Mouse (Mus musculus) ES-Bruce4 (cell line): Measurements from ENCODE around the gene Skp1a. TPM values are rescaled to one million over a fixed set of nuclear protein-coding genes. Genes with fewer than 3 reads are reported as not detected.
A peak's percentile ranks its signal among the peaks of the same experiment; 100 is the strongest.

ENCODE experiments used
- H3K27ac ChIP-seq: 2 replicates; pipeline ENCODE4 v1.5.1; 2012; ENCODE audit warnings: low read length, inconsistent platforms; ENCODE audit not compliant: insufficient read depth
- H3K27me3 ChIP-seq: 2 replicates; pipeline ENCODE4 v1.6.1; 2012; ENCODE audit warnings: mild to moderate bottlenecking, low read length, inconsistent platforms; ENCODE audit not compliant: control insufficient read depth, poor library complexity, insufficient read depth, severe bottlenecking
- H3K36me3 ChIP-seq: 2 replicates; pipeline ENCODE4 v1.6.1; 2012; ENCODE audit warnings: inconsistent platforms, mild to moderate bottlenecking, low read length, moderate library complexity; ENCODE audit not compliant: control insufficient read depth, poor library complexity, insufficient read depth, severe bottlenecking
- H3K4me1 ChIP-seq: one replicate; pipeline ENCODE4 v1.8.1; 2011; ENCODE audit warnings: low read length; ENCODE audit not compliant: control insufficient read depth, insufficient read depth
- H3K4me3 ChIP-seq: 2 replicates; pipeline ENCODE4 v1.5.1; 2011; ENCODE audit warnings: low read depth, mild to moderate bottlenecking, low read length
- H3K9ac ChIP-seq: 2 replicates; pipeline ENCODE4 v1.6.1; 2012; ENCODE audit warnings: low read depth, mild to moderate bottlenecking, inconsistent platforms; ENCODE audit not compliant: poor library complexity, severe bottlenecking
- H3K9me3 ChIP-seq: replicated peaks from 2 replicates; pipeline ENCODE4 v1.6.1; 2012; ENCODE audit warnings: mild to moderate bottlenecking, low read length, inconsistent platforms; ENCODE audit not compliant: control insufficient read depth, poor library complexity, insufficient read depth, severe bottlenecking
- CTCF ChIP-seq: IDR thresholded peaks from one replicate; pipeline ENCODE4 v1.8.1; 2011; ENCODE audit warnings: low read depth, low read length
- EP300 ChIP-seq: IDR thresholded peaks from 2 replicates; pipeline ENCODE4 v1.6.1; 2011; ENCODE audit warnings: low read depth, low read length; ENCODE audit not compliant: insufficient read depth
- POLR2A ChIP-seq: IDR thresholded peaks from one replicate; pipeline ENCODE4 v1.8.1; 2011; ENCODE audit warnings: low read length; ENCODE audit not compliant: insufficient read depth
- polyA plus RNA-seq: library from polyadenylated mRNA; stranded (reverse); fragments of >200 nt; gene quantifications from 2 replicates; pipeline ENCODE4 v1.2.4, GENCODE M21; 2011; ENCODE audit warnings: low read depth; ENCODE audit not compliant: missing spikeins, insufficient read depth, insufficient read length

Skp1a gene
- polyA plus RNA-seq, 1 experiment, result 680 TPM

DNA sequence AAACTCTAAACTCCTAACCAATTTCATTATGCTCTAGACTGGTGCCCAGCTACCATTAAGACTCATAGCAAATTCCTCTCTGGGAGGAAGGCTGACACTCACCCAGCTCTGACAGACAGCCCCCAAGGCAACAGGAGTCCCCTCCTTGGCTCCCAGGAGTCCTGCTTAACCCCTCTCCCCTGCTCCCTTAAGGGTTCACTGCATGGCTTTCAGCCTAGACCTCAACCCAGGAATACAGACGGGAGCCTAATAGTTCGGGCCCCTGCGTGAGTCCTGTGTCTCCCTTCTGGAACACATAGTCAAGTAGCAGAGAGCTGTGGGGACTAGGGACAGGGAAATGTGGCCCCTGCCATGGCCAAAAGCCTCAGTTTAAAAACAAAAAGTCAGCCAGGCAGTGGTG is 46.4 kb downstream of the Skp1a start:
- H3K27ac ChIP-seq, result no peak overlapping the region
- TF ChIP-seq EP300 (no peak), POLR2A (no peak), CTCF (no peak)
- no peaks in the 10 kb centered on the region for H3K9me3 ChIP-seq
- H3K4me1 ChIP-seq, result no peaks in the 10 kb centered on the region
- H3K9ac ChIP-seq, result no peak overlapping the region
- H3K4me3 ChIP-seq, result no peak overlapping the region
- H3K27me3 ChIP-seq, result no peaks in the 10 kb centered on the region
- 0 out of 2 replicates have a peak, but pooled peaks cover 5% of the 10 kb centered on the region for H3K36me3 ChIP-seq

- H3K36me3 ChIP-seq, result 0 out of 2 replicates have a peak, but pooled peaks cover 5% of the 10 kb centered on the region
Observed at GRCm38 (mm10) chr11:52278991-52279390, 47.2 kb downstream of the Skp1a start.

DNA sequence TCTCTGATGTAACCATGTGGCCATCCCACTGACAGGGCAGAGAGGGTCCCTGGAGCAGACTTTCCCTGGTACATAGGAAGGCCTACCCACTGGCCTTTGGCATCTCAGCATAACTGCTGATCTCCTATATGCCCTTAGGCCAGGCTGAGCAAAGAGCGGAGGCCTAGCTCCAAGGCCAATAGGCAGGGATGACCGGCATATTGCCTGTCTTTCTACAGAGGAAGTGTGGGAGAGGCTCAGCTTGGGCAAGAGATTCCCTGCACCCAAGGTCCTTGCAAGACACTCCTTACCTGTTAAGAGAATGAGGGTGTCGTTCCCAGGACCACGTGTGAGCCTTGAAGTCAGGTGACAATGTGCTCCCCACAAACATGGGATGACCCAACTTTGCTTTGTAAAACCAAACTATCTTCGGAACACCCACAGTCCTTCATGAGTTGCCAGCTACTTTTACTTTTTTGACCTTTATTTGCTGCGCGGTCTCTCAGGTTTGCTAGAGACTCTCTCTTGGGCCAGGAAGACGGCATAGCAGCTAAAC is 47.9 kb downstream of the Skp1a start:
- Histone ChIP-seq H3K27me3 (no peaks in the 10 kb centered on the region), H3K27ac (no peak overlapping the region), H3K9ac (no peak overlapping the region), H3K9me3 (no peaks in the 10 kb centered on the region), H3K36me3 (0 out of 2 replicates have a peak, but pooled peaks cover 5% of the 10 kb centered on the region), H3K4me3 (no peak overlapping the region), H3K4me1 (no peaks in the 10 kb centered on the region)
- TF ChIP-seq EP300 (no peak), POLR2A (no peak), CTCF (no peak)

More at GRCm38 (mm10) chr11:52278991-52279390, 47.2 kb downstream of the Skp1a start:
- Histone ChIP-seq H3K4me3 (no peak overlapping the region), H3K4me1 (no peaks in the 10 kb centered on the region), H3K27me3 (no peaks in the 10 kb centered on the region), H3K9me3 (no peaks in the 10 kb centered on the region), H3K9ac (no peak overlapping the region), H3K27ac (no peak overlapping the region)
- TF ChIP-seq POLR2A, result no peak
- TF ChIP-seq CTCF, result no peak
- TF ChIP-seq EP300, result no peak

DNA sequence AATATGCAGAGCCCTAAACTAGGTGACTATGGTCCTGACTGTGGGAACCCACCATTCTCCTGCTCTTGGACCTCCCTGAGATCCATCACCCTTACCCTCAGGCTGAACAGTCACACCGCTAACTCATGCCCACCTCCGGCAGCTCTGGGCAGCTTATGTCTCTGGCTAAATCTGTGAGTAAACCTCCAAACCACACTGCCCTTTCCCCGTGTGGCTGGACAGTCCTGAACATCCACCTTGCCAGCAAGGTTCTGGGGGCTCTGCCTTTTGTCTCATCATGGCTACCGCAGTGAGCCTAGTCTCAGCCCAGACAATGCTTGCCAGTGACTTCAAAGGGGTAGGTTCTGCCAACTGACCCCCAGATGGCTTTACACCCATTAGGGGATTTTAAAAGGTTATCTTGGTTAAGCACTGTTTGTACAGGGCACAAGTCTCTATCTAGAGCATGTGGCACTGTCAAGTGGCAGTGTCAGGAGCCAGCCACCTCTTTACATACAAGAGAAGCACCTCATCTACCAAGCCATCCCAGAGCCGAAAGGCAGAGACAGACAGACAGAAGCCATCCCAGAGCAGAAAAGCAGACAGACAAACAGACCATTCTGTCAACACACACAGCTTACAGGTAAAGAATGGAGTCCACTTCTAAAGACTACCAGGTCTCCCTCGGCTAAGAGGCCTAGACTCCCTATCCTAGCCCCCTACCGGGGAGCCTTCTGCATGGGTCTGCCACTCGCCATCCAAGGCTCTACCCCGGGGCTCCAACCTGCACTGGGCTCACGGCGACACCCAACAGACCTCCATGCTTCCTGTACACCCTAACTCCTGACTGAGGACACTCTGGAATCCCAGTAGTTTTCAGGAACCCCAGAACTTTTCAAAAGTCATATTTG is 49.0 kb downstream of the Skp1a start:
- Histone ChIP-seq H3K4me3 (no peak overlapping the region), H3K27ac (no peak overlapping the region), H3K36me3 (0 out of 2 replicates have a peak, but pooled peaks cover 5% of the 10 kb centered on the region), H3K4me1 (no peaks in the 10 kb centered on the region), H3K9me3 (no peaks in the 10 kb centered on the region), H3K27me3 (no peaks in the 10 kb centered on the region), H3K9ac (no peak overlapping the region)
- TF ChIP-seq EP300, result no peak
- TF ChIP-seq POLR2A, result no peak
- TF ChIP-seq CTCF, result no peak

DNA sequence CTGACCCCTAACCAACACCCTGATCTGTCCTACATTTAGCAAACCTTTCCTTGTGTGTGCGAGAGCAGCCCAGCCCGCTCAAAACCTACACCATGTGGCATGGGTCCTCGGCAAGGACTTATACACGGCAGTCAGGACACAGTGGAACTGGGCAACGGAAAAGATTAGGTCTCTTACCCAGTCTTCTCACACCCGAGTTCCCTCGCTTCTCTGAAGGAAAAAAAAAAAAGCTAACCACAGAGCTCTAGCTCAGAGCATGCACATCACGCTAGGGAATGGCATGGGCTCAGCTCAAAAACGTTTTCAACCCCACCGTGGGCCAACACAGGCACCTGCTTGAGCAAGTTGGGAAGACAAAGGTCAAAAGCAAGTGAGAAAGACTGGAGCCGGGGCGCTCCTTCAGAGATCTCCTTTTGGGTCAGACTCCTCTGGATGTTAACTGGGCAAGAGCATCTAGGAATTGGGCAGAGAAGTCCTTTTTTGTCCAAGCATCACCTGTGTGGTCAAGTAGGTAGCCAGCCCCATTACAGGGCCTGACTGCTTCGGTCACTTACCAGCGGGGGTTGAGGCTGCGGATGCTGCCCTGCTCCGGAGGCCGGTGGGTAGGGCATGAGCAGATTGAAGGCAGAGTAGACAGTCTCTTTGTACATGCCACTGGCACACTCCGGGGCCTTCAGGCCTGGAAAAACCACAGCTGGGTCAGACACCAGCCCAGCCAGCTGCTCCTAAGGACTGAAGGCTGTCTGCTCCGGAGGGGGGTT is 50.0 kb downstream of the Skp1a start:
- H3K27me3 ChIP-seq, result no peaks in the 10 kb centered on the region
- peak overlapping the region; percentile 78 for H3K9ac ChIP-seq
- TF ChIP-seq POLR2A, result no peak
- no peak for TF ChIP-seq EP300
- TF ChIP-seq CTCF, result no peak
- no peaks in the 10 kb centered on the region for H3K9me3 ChIP-seq
- H3K27ac ChIP-seq, result no peak overlapping the region
- H3K4me3 ChIP-seq, result peak overlapping the region; percentile 94
- H3K36me3 ChIP-seq, result 0 out of 2 replicates have a peak, but pooled peaks cover 5% of the 10 kb centered on the region
- peaks cover 6% of the 10 kb centered on the region for H3K4me1 ChIP-seq
